Mouse (Mus musculus) hindbrain, embryonic 14.5 days (tissue): ENCODE measurements around the gene E030025P04Rik. TPM values are rescaled to one million over a fixed set of nuclear protein-coding genes. Genes with fewer than 3 reads are reported as not detected.
A peak's percentile ranks its signal among the peaks of the same experiment; 100 is the strongest.

Experiments used
- ATAC-seq: fragments of 200-750 bp; cut with Nextera tagmentation; 2 replicates; pipeline ENCODE4 v1.8.0; 2017; ENCODE audit warnings: moderate number of reproducible peaks, mild to moderate bottlenecking, moderate TSS enrichment, moderate library complexity; ENCODE audit not compliant: low FRiP score
- DNase-seq: peaks from one replicate; pipeline ENCODE4 v3.0.0-alpha.2; 2015; ENCODE audit warnings: low spot score
- H3K27ac ChIP-seq: fragments of 300-500 bp; sonication (generic); 2 replicates; pipeline ENCODE4 v1.5.1; 2014; ENCODE audit warnings: mild to moderate bottlenecking, moderate library complexity
- H3K27me3 ChIP-seq: fragments of 300-500 bp; sonication (generic); 2 replicates; pipeline ENCODE4 v1.6.1; 2014; ENCODE audit warnings: mild to moderate bottlenecking, low read length, mixed read lengths; ENCODE audit not compliant: control insufficient read depth, insufficient read depth
- H3K36me3 ChIP-seq: fragments of 300-500 bp; sonication (generic); replicated peaks from 2 replicates; pipeline ENCODE4 v1.6.1; 2014; ENCODE audit not compliant: control insufficient read depth, insufficient read depth
- H3K4me1 ChIP-seq: fragments of 300-500 bp; sonication (generic); replicated peaks from 2 replicates; pipeline ENCODE4 v1.6.1; 2014; ENCODE audit warnings: antibody characterized with exemption, low read length, mixed read lengths; ENCODE audit not compliant: control insufficient read depth, insufficient read depth
- H3K4me2 ChIP-seq: fragments of 300-500 bp; sonication (generic); replicated peaks from 2 replicates; pipeline ENCODE4 v1.6.1; 2014; ENCODE audit warnings: mild to moderate bottlenecking, moderate library complexity
- H3K4me3 ChIP-seq: fragments of 300-500 bp; sonication (generic); replicated peaks from 2 replicates; pipeline ENCODE4 v1.5.1; 2014; ENCODE audit warnings: mild to moderate bottlenecking, low read length
- H3K9ac ChIP-seq: fragments of 300-500 bp; sonication (generic); 2 replicates; pipeline ENCODE4 v1.6.1; 2014
- H3K9me3 ChIP-seq: fragments of 300-500 bp; sonication (generic); 2 replicates; pipeline ENCODE4 v1.6.1; 2016; ENCODE audit warnings: low read length; ENCODE audit not compliant: control insufficient read depth
- WGBS: fragments of 180-500 bp; shearing (Covaris S2); extraction: QIAGEN DNeasy Blood & Tissue Kit; methylation state at CpG from one replicate; pipeline ENCODE4 v1.1.7; 2014; 5-methylcytosine and 5-hydroxymethylcytosine counted together
- polyA plus RNA-seq: library from polyadenylated mRNA; unstranded; fragments of >200 nt; fragmentation: Nextera tagmentation; extraction: Ambion mirVana; gene quantifications from 2 replicates; pipeline ENCODE4 v1.2.1, GENCODE M21; 2014

The E030025P04Rik gene
- polyA plus RNA-seq, 1 experiment from 2014 or later, result not detected

DNA sequence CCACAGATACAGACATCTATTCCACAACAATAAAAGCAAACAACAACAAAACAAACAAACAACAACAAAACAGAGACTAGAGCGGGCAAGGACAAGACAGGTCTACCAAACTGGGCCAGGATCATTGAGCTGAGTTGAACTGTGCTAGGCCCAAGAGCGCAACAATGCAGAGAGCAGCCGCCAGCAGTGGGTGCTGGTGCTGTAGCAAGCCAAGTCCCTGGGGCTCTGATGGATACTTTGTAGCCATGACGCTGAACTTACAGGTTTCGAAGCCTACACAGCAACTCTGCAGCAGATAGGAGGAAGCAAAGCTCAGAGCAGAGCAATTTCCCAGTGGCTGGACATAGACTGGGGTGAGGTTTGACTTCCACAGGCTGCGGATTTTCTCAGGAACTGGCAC lies 26.6 kb upstream of the E030025P04Rik start:
- H3K9ac ChIP-seq, result no peak overlapping the region
- no peaks in the 10 kb centered on the region for H3K36me3 ChIP-seq
- 93% methylated on average over 6 of the region's 6 CpGs for WGBS
- no peaks in the 10 kb centered on the region for H3K4me1 ChIP-seq
- H3K4me3 ChIP-seq, result no peak overlapping the region
- no peak overlapping the region for H3K4me2 ChIP-seq
- DNase-seq (no peak), ATAC-seq (no peak)
- no peak overlapping the region for H3K27ac ChIP-seq
- no peaks in the 10 kb centered on the region for H3K9me3 ChIP-seq
- no peaks in the 10 kb centered on the region for H3K27me3 ChIP-seq

DNA sequence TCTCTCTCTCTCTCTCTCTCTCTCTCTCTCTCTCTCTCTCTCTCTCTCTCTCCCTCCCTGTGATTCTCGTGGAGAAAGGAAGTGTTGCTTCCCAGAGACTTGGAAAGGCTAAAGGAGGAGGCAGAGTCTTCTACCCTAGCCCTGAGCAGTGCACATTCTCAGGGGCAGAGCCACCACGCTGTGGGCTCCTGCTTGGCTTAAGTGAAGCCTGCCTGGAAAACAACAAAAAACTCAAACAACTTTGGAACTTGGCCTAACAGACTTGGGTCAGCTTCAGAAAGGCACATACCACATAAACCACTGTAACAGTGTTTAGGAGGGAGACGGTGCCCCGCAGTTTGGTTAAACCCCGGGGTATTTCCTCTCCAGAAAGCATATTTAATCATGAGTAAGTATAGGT lies 13.5 kb upstream of the E030025P04Rik start:
- H3K4me1 ChIP-seq, result no peaks in the 10 kb centered on the region
- no peaks in the 10 kb centered on the region for H3K27me3 ChIP-seq
- no peaks in the 10 kb centered on the region for H3K36me3 ChIP-seq
- H3K27ac ChIP-seq, result no peak overlapping the region
- no peak overlapping the region for H3K4me3 ChIP-seq
- no peaks in the 10 kb centered on the region for H3K9me3 ChIP-seq
- DNase-seq (no peak), ATAC-seq (no peak)
- H3K9ac ChIP-seq, result no peak overlapping the region
- 65% methylated on average over 5 of the region's 5 CpGs for WGBS
- H3K4me2 ChIP-seq, result no peak overlapping the region

DNA sequence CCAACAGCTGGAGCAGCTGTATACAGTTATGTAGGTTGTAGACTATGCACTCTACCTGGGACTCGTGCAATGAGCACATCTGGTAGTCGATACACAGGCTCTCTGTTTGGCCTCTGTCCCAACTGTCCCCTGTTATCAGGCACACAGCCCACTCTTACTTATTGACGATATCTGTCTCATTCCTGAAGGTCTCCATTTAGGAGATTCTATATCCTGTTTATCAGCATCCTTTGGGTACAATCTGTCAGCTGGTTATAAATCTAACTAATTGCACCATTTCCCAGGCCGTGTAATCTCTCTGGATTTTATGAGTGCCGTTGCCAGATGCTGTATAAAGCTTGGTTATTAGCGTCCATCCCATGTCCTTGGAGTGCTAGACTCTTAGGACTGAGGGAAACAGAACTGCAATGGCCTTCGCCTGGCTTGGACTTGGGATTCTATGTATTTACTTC lies 747 bp upstream of the E030025P04Rik start:
- Histone ChIP-seq H3K36me3 (no peaks in the 10 kb centered on the region), H3K27me3 (no peaks in the 10 kb centered on the region), H3K9ac (no peak overlapping the region), H3K9me3 (no peaks in the 10 kb centered on the region), H3K4me2 (no peak overlapping the region), H3K4me3 (no peak overlapping the region), H3K4me1 (no peaks in the 10 kb centered on the region; the same call in 1 of the 2 replicates), H3K27ac (no peak overlapping the region)
- DNase-seq, result peak; percentile 41
- no peak for ATAC-seq
- 64% methylated on average over 7 of the region's 7 CpGs for WGBS

DNA sequence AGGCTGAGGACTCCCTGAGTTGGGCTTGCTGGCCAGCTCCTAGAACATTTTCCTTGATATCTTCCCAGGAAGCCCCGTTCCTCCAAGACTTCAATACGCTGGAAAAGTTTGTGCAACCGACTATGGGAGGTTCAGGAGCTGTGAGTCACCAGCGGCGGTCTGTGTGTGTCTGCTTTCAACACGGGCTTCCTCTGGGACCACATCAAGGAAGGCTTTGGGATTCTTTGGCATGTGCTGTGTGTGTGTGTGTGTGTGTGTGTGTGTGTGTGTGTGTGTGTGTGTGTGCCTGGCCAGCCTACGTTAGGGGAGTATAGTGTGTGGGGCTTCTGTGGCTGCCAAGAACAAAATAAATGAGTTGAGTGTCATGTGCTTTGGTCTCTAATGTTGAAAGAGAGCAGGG lies 17.7 kb downstream of the E030025P04Rik start:
- Histone ChIP-seq H3K27ac (no peak overlapping the region), H3K4me3 (no peak overlapping the region)

DNA sequence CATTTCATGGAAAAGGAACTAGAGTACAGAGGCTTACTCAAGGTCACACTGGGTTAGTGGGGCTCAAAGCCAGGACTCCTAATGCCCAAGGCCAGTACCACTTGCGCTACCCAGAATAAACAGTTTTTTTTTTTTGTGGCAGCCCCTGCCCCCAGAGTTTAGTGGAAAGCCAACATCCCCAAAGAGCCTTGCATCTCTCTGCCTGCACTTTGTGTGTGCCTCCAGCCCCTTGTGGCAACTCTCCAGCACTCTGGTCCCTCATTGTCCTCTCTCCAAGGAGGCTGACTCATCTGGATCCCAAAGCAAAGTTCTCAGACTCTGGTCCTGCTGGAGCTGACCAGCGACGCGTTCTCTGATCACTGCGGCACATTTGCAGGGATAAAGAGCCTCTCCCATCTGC lies 18.7 kb downstream of the E030025P04Rik start:
- Histone ChIP-seq H3K9ac (no peak overlapping the region), H3K4me3 (no peak overlapping the region), H3K36me3 (no peaks in the 10 kb centered on the region), H3K9me3 (0 out of 2 replicates have a peak, but pooled peaks cover 4% of the 10 kb centered on the region), H3K4me1 (no peaks in the 10 kb centered on the region), H3K4me2 (no peak overlapping the region), H3K27ac (no peak overlapping the region), H3K27me3 (no peaks in the 10 kb centered on the region)
- no peak for ATAC-seq
- no peak for DNase-seq
- whole genome bisulfite sequencing, result 78% methylated on average over 5 of the region's 5 CpGs

More for the DNA sequence above, 17.7 kb downstream of the E030025P04Rik start:
- ATAC-seq (no peak), DNase-seq (no peak)
- 72% methylated on average over 7 of the region's 7 CpGs for WGBS
- H3K27me3 ChIP-seq, result no peaks in the 10 kb centered on the region
- H3K9ac ChIP-seq, result no peak overlapping the region
- no peaks in the 10 kb centered on the region for H3K4me1 ChIP-seq
- no peak overlapping the region for H3K4me2 ChIP-seq
- no peaks in the 10 kb centered on the region for H3K36me3 ChIP-seq
- 0 out of 2 replicates have a peak, but pooled peaks cover 7% of the 10 kb centered on the region for H3K9me3 ChIP-seq

DNA sequence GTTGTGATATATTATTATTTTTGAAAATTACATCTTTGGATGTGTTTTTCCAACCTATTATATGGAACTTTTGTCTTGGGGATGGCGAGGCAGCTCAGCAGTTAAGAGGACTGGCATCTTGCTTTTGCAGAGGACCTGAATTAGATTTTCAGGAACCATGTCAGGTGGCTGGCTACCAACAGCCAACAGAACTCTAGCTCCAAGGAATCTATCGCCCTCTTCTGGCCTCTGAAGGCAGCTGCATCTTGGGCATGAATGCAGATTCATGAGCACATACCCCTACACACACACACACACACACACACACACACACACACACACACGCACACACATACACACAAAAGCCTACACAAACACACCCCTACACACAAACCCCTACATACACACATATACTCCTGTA lies 19.9 kb downstream of the E030025P04Rik start:
- Histone ChIP-seq H3K9me3 (0 out of 2 replicates have a peak, but pooled peaks cover 3% of the 10 kb centered on the region), H3K4me1 (no peaks in the 10 kb centered on the region), H3K36me3 (no peaks in the 10 kb centered on the region), H3K27ac (no peak overlapping the region), H3K9ac (no peak overlapping the region), H3K4me3 (no peak overlapping the region), H3K27me3 (no peaks in the 10 kb centered on the region), H3K4me2 (no peak overlapping the region)
- 43% methylated on average over 3 of the region's 3 CpGs for WGBS
- no peak for ATAC-seq
- no peak for DNase-seq

DNA sequence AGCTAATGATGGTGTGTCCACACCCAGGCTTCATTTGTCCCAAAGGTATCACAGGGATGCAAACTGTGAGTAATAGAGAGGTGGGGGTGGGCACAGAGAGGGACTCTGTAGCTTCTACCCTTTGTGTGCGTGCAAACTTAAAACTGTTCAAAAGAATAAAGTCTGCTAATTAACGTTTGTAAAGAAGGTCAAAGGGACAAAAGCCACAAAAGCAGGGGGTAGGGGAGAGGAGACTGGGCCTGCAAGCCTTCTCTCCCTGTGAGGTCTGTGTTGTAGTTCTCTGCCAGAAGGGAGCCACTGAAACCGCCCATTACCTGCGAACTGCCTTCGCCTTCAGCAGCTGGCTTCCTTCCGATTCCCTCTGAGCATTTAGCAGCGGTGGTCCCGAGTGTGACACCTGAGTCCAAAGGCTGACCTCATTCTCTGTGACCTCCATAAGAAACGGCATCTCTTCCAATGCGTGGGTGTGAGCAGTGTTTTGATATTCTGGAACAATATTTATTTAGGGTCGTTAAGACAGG lies 34.3 kb downstream of the E030025P04Rik start:
- Histone ChIP-seq H3K4me2 (no peak overlapping the region), H3K9ac (no peak overlapping the region), H3K4me3 (no peak overlapping the region), H3K36me3 (no peaks in the 10 kb centered on the region), H3K4me1 (peaks cover 32% of the 10 kb centered on the region), H3K27me3 (no peaks in the 10 kb centered on the region), H3K9me3 (no peaks in the 10 kb centered on the region), H3K27ac (no peak overlapping the region)
- WGBS, result 18% methylated on average over 11 of the region's 11 CpGs
- ATAC-seq, result no peak
- no peak for DNase-seq

DNA sequence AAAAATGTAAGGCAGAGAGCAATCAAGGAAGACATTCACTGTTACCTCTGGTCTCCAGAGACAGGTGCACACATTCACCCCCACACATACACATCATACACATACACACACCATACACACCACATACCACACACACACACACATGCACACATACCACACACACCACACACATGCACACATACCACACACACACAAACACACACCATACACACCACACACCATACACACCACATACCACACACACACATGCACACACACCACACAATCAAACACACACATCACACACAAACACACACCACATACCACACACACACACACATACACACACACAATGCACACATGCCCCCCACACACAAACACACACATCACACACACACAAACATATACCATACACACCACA lies 35.1 kb downstream of the E030025P04Rik start:
- Histone ChIP-seq H3K4me2 (no peak overlapping the region), H3K27ac (no peak overlapping the region), H3K4me1 (peaks cover 32% of the 10 kb centered on the region), H3K9ac (no peak overlapping the region), H3K4me3 (no peak overlapping the region), H3K27me3 (no peaks in the 10 kb centered on the region), H3K9me3 (no peaks in the 10 kb centered on the region), H3K36me3 (no peaks in the 10 kb centered on the region)
- DNase-seq (no peak), ATAC-seq (no peak)

DNA sequence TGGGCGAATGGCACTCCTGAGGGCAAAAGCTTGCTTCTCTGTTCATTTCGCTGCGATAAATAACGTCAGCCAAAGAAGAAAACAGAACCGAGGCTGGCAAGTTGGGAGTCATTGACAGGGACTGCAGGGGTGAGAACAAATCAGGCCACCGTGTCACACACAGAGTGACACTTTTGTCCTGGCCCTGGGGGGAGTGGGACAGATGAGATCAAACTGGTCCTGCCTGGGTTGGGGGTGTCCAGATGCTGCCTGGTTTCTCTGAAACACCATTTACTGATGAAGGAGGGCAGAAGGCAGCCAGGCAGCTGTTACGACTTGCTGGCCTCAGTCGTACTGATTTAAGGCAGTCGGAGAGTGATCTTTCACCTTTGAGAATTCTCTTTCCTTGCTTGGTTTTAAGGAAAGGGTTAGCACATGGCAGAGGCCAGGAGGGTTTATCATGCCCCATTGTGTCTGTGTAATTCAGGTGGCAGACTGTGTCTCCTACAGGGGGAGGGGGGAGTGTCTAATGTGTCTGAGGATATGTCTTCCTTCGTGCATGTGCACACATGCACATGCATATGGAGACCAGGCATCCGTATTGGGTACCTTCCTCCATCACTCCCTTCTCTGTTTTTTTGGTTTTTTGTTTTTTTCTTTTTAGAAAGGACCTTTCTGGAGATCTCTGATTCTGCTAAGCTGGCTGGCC lies 36.5 kb downstream of the E030025P04Rik start:
- ATAC-seq, result no peak
- peak overlapping the region; percentile 2; the same call in 1 of the 2 replicates for H3K9ac ChIP-seq
- 15% methylated on average over 11 of the region's 11 CpGs for WGBS

More for the DNA sequence above, 36.5 kb downstream of the E030025P04Rik start:
- no peak overlapping the region for H3K4me2 ChIP-seq
- DNase-seq, result no peak
- H3K4me1 ChIP-seq, result peaks cover 32% of the 10 kb centered on the region
- peak overlapping the region; percentile 82 for H3K27ac ChIP-seq
- H3K4me3 ChIP-seq, result no peak overlapping the region
- no peaks in the 10 kb centered on the region for H3K9me3 ChIP-seq
- H3K36me3 ChIP-seq, result no peaks in the 10 kb centered on the region
- H3K27me3 ChIP-seq, result no peaks in the 10 kb centered on the region
